8 mouse cellular contexts compared by ENCODE assay signal in the genomic region with DNA sequence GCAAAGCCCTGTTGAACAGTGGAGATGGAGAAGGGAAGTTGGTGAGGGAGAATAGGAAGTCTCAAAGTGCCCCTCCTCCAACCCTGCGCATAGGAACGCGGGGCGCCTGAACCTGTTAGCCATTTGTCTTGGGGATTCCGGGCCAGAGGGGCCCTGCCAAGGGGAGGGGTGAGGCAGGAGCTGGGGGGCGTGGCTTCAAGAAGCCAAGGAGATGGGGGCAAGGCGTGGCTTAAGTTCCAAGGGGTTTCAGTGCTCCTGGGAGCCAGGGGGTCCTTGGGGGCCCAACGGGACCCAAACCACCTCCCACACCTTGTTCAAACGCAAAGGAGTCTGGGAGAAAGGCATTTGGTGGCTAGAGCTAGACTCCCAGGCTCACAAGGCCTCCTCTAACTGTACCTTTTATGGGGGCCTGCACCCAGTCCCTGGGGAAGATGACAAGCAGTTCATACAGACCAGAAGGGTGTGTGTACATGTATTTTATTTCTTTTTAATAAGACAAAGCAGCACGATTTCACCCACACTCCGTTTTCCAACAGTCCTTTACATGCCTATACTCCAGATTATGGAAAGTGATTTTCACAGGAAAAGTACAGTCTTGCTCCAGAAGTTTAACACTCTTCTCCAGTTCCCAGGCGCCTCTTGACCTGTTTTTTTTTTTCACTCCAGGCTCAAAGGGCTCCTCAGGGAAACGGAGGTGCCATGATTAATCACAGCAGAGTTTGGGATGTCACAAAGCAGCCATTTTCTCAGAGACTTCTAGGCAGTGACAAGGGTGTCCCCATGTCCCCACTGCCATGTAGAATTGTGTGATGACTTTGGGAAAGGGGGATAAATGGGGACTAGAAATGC.
DNase-seq lines count a peak whose midpoint lies in the region; ATAC-seq and TF ChIP-seq lines count a peak whose summit lies in the region.

No protein-coding gene starts in this region.

- H3K4me1 ChIP-seq in liver, postnatal 0 days (ENCODE audit: insufficient read depth), result peaks cover 7% of the 10 kb centered on the region
- peaks cover 16% of the 10 kb centered on the region for H3K4me1 ChIP-seq in testis, adult 2 months (ENCODE audit: control insufficient read depth, insufficient read depth, low read length)

- intact Hi-C loops in left cerebral cortex, postnatal 4 days (cut with DNase I), result no loop called here

- 20% methylated on average over 13 of the region's 13 CpGs for WGBS in liver, postnatal 0 days (ENCODE audit: insufficient replicate concordance)

- no peak overlapping the region for H3K4me3 ChIP-seq in liver, postnatal 0 days (ENCODE audit: low read depth, low read length)
- H3K4me3 ChIP-seq in testis, adult 2 months (ENCODE audit: control insufficient read depth, low read depth, low read length), result no peak overlapping the region

- no peaks in the 10 kb centered on the region for H3K9me3 ChIP-seq in liver, postnatal 0 days (ENCODE audit: low read length)

- peak overlapping the region; percentile 5; the same call in 1 of the 2 replicates for H3K4me2 ChIP-seq in liver, postnatal 0 days (ENCODE audit: low read depth, low read length)

- no peak for ATAC-seq in liver, postnatal 0 days

- peak; percentile 30 for DNase-seq in left cerebral cortex, postnatal 4 days
- DNase-seq in left cerebral cortex, adult 11 months (ENCODE audit: low spot score), result no peak
- DNase-seq in brain, embryonic 14.5 days (ENCODE audit: low read depth), result peak; percentile 61
- peak; percentile 78 for DNase-seq in heart, postnatal 4 days
- DNase-seq in liver, postnatal 0 days, result peak; percentile 38
- no peak for DNase-seq in layer of hippocampus, adult 8-10 months (ENCODE audit: low spot score in 2 of 2)
- no peak for DNase-seq in urinary bladder, adult 2 months (ENCODE audit: low spot score)

- H3K9ac ChIP-seq in liver, postnatal 0 days (replicated peaks), result no peak overlapping the region

- no peak for TF ChIP-seq POLR2A in brain, embryonic 14.5 days (IDR thresholded peaks at IDR 0.05; ENCODE audit: borderline replicate concordance, extremely low read depth, insufficient read depth, insufficient read length, poor library complexity, severe bottlenecking)
- no peak for TF ChIP-seq POLR2A in testis, adult 2 months (IDR thresholded peaks at IDR 0.05; ENCODE audit: control insufficient read depth, low read depth, low read length)

- no peak for TF ChIP-seq EP300 in liver, postnatal 0 days (IDR thresholded peaks at IDR 0.05; ENCODE audit: low read depth)

- no peaks in the 10 kb centered on the region for H3K36me3 ChIP-seq in liver, postnatal 0 days (replicated peaks; ENCODE audit: insufficient read depth, low read length)
- H3K36me3 ChIP-seq in testis, adult 2 months (ENCODE audit: control insufficient read depth, insufficient read depth, low read length), result no peaks in the 10 kb centered on the region

- TF ChIP-seq CTCF in brain, embryonic 14.5 days (IDR thresholded peaks at IDR 0.05; ENCODE audit: borderline replicate concordance, extremely low read depth, insufficient read depth, insufficient read length), result no peak
- TF ChIP-seq CTCF in liver, postnatal 0 days (IDR thresholded peaks at IDR 0.05; ENCODE audit: low read depth), result no peak
- no peak for TF ChIP-seq CTCF in testis, adult 2 months (IDR thresholded peaks at IDR 0.05; ENCODE audit: control insufficient read depth, insufficient read depth, insufficient replicate concordance, low read depth, low read length)

- 0 out of 2 replicates have a peak, but pooled peaks cover 3% of the 10 kb centered on the region for H3K27me3 ChIP-seq in liver, postnatal 0 days (ENCODE audit: insufficient read depth, low read length)
- no peaks in the 10 kb centered on the region for H3K27me3 ChIP-seq in testis, adult 2 months (ENCODE audit: control insufficient read depth, insufficient read depth, low read length)

- no peak overlapping the region for H3K27ac ChIP-seq in liver, postnatal 0 days (ENCODE audit: low read depth)
- H3K27ac ChIP-seq in testis, adult 2 months (ENCODE audit: control insufficient read depth, insufficient read depth, low read depth, low read length), result peak overlapping the region; percentile 39; the same call in 1 of the 2 replicates

Comparison
In these comparisons a context has a peak if more than half of its experiments do, and no peak if none do; other contexts are left out.
1. DNase-seq: peak in left cerebral cortex, postnatal 4 days (single experiment), brain, embryonic 14.5 days (single experiment), heart, postnatal 4 days (single experiment) and liver, postnatal 0 days (single experiment); none in left cerebral cortex, adult 11 months (single experiment), layer of hippocampus, adult 8-10 months (0 of 2) and urinary bladder, adult 2 months (single experiment).